Mouse (Mus musculus): ENCODE results near the gene Wdr86.
"Not testable (repeated sequence)": the region's sequence is repeated elsewhere in the genome, so short reads cannot be mapped to it uniquely, and the experiment has no call there.

Wdr86 gene

GRCm38 (mm10) chr5:24730488-24730871, at the start of gene Wdr86:
Wdr86 (minus strand) TSS chr5:24730727.
- DNase-seq (ENCODE audit: extremely low spot score), result peak; percentile 77

GRCm38 (mm10) chr5:24779881-24780512, 49.5 kb upstream of the Wdr86 start:
- peak; percentile 53 for DNase-seq (ENCODE audit: extremely low spot score)

GRCm38 (mm10) chr5:24779321-24779720, 48.8 kb upstream of the Wdr86 start:
- DNase-seq (ENCODE audit: extremely low spot score), result no peak

DNA sequence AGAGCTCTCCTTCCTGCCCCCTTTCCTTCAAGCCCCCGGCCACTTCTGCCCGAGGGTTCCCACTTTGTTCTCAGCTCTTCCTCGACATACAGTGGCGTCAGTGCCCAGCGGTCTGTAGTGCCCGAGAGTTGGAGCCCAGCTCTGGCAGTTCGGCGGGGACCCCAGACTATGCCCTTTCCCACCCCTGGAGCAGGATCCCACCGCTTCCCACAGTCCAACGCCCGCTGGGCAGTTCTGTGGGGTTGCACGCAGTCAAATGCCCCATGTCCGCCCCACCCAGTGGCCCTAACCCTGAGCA, 48.3 kb upstream of the Wdr86 start:
- no peak for DNase-seq (ENCODE audit: extremely low spot score)

GRCm38 (mm10) chr5:24778082-24778842, 47.7 kb upstream of the Wdr86 start:
- no peak for DNase-seq (ENCODE audit: extremely low spot score)

GRCm38 (mm10) chr5:24776681-24777080, 46.2 kb upstream of the Wdr86 start:
- DNase-seq (ENCODE audit: extremely low spot score), result no peak

GRCm38 (mm10) chr5:24774549-24774948, 44.0 kb upstream of the Wdr86 start:
- DNase-seq (ENCODE audit: extremely low spot score), result not testable (repeated sequence)

- DNase-seq (ENCODE audit: extremely low spot score), result no peak
These were observed 27.3 kb upstream of the Wdr86 start, which contains the start of gene Crygn for GRCm38 (mm10) chr5:24757816-24758215. Crygn (minus strand) TSS chr5:24758008.

GRCm38 (mm10) chr5:24756931-24757330, 26.4 kb upstream of the Wdr86 start:
- DNase-seq (ENCODE audit: extremely low spot score), result no peak

- DNase-seq (ENCODE audit: extremely low spot score), result no peak
These were observed 21.6 kb upstream of the Wdr86 start for GRCm38 (mm10) chr5:24752175-24752498.

DNA sequence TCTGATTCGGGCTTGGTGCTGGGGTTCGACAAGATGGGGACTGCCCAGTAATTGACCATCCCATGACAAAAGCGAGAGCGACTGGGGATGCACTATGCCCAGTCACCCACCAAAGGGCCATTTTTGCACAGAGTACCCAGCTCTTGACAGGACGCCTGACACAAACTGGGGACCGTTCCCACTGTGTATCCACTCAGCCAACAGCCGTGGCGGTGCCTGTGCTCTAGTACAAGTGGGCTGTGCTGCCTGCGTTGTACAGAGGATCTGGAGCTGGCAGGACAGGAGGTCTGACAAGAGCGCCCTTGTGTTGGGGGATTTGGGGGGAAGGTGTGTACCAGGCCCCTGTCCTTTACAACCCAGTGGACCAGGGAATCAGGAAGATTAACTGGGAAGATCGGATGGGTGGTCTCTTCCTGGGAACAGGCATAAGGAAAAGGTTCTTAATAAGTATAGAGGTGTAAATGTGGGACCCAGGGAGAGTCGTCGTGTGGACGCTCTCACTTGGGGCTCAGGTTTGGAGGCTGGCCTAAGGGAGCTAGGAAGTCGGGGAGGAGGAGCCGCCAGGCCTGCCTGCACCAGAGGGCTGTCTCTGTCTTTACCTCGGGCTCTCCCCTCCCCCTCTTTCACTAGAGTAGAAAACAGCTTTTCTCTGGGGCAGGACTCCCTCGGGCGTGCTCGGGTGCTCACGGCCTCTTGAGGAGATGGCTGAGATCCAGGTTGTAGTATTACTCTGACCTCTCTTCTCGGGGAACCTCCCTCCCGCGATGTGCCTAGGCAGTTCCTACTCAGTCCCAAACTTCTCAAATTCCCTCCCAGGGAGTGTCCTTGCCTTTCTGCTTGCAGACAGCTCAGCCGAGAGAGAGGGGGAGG, 21.0 kb upstream of the Wdr86 start:
- DNase-seq (ENCODE audit: extremely low spot score), result peak; percentile 81

DNA sequence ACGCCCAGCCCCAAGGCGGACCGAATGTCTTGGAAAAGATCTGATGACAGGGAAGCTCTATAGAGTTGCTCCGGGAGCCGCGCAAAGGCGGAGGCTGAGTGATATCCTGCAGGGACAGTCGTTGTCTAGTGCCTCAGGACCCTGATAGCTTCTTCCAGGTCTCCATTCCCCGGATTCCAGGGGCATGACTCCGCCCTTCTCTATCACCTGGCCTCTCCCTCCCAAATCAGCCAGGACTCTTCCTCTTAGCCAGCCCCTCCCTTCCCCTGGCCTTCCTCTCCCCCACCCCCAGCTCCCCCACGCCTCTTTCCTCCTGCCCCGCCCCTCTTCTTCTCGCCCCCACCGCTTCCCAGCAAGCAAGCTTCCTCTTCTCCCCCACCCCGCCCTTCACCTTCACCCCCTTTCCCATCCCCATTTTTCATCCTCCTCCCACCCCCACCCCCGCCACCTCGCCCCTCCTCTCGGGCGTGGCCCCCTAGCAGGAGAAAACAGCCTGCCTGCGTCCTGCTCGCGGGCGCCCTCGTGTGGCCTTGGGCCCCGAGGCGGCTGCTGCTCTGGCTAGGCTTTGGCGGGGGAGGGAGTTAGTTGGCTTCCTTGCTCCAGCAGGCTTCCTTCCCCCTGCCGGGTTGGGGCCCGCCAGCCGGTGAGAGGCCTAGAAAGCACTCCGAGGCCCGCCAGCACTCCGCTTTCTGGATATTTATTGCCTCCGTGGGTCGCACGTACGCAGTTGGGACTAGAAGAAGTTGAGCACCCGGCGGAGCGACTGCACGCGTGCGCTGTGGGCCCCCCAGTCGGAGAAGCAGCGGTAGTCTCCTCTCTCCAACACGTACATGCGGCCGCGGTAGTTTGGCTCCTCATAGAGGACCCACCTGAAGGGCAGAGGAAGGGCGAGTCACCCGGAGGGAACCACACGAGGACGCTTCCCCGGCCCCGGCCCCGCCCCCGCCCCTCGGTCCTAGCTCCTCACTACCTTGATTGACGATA, 20.1 kb upstream of the Wdr86 start:
- DNase-seq (ENCODE audit: extremely low spot score), result peak; percentile 97

- DNase-seq (ENCODE audit: extremely low spot score), result no peak
These were observed 19.2 kb upstream of the Wdr86 start for GRCm38 (mm10) chr5:24749731-24750130.

- no peak for DNase-seq (ENCODE audit: extremely low spot score)
These were observed 17.0 kb upstream of the Wdr86 start for GRCm38 (mm10) chr5:24747533-24747932.

GRCm38 (mm10) chr5:24743956-24744355, 13.4 kb upstream of the Wdr86 start:
- no peak for DNase-seq (ENCODE audit: extremely low spot score)

- no peak for DNase-seq (ENCODE audit: extremely low spot score)
These were observed 10.8 kb upstream of the Wdr86 start for GRCm38 (mm10) chr5:24741172-24741885.

- DNase-seq (ENCODE audit: extremely low spot score), result no peak
These were observed 8.7 kb upstream of the Wdr86 start for GRCm38 (mm10) chr5:24739141-24739753.

GRCm38 (mm10) chr5:24738517-24738916, 8.0 kb upstream of the Wdr86 start:
- DNase-seq (ENCODE audit: extremely low spot score), result no peak

DNA sequence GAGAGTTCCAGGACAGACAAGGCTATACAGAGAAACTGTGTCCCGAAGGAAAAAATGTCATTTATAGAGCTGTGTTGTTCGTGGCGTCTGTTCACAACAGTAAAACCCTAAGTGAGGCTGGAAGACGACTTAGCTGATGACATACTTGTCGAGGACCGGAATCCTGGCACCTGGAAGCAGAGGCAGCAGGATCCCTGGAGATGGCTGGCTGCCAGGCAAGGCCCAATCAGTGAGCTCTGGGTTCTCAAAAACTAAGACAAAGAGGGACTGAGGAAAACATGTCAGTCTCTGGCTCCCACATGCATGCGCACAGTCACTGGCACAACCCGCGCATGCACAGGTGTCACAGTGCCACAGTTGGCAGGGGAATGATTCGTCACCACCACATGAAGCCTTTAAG, 7.1 kb upstream of the Wdr86 start:
- no peak for DNase-seq (ENCODE audit: extremely low spot score)

- no peak for DNase-seq (ENCODE audit: extremely low spot score)
These were observed 3.4 kb upstream of the Wdr86 start for GRCm38 (mm10) chr5:24733771-24734426.
